15 mouse cellular contexts compared by ENCODE assay signal in genomic region chr15:94942465-94942864, GRCm38 (mm10).
"Had no signal": no experiment of that assay in that cellular context is flagged by ENCODE, and none has a peak within 500 bp of the region (broad histone marks: within the 10 kb centered on the region; RNA-seq: fewer than 3 reads in every experiment).

No protein-coding gene starts in this region.

- H3K9me3 ChIP-seq: neural tube, embryonic 12.5 days; neural tube, embryonic 13.5 days; neural tube, embryonic 15.5 days had no signal

- H3K4me2 ChIP-seq: neural tube, embryonic 12.5 days; neural tube, embryonic 13.5 days; neural tube, embryonic 15.5 days had no signal

- H3K4me3 ChIP-seq: neural tube, embryonic 12.5 days; neural tube, embryonic 13.5 days; neural tube, embryonic 15.5 days had no signal

- H3K9ac ChIP-seq: neural tube, embryonic 12.5 days; neural tube, embryonic 13.5 days; neural tube, embryonic 15.5 days had no signal

- H3K27ac ChIP-seq: neural tube, embryonic 12.5 days; neural tube, embryonic 13.5 days; neural tube, embryonic 15.5 days had no signal

- H3K27me3 ChIP-seq: neural tube, embryonic 12.5 days; neural tube, embryonic 13.5 days; neural tube, embryonic 15.5 days had no signal

- DNase-seq: retina, postnatal 1 day; right cerebral cortex, adult 18-20 months; right cerebral cortex, postnatal 14 days; right cerebral cortex, postnatal 25 days; right cerebral cortex, postnatal 4 days; spleen, adult 18-20 months; thymus, adult 18-20 months; thymus, adult 2 months; thymus, postnatal 14 days; thymus, postnatal 25 days; thymus, postnatal 36 days; thymus, postnatal 4 days had no signal

- H3K36me3 ChIP-seq: neural tube, embryonic 12.5 days; neural tube, embryonic 13.5 days; neural tube, embryonic 15.5 days had no signal

- H3K4me1 ChIP-seq: neural tube, embryonic 12.5 days; neural tube, embryonic 13.5 days; neural tube, embryonic 15.5 days had no signal
